Mouse (Mus musculus) bone marrow macrophage, adult 2 months (primary cell): ENCODE data around the gene Hmg20b.

Source experiments
- CTCF ChIP-seq: IDR thresholded peaks from 2 replicates; pipeline ENCODE4 v1.5.1; 2012; ENCODE audit warnings: low read depth, mild to moderate bottlenecking, low read length, moderate library complexity
- POLR2A ChIP-seq: IDR thresholded peaks from 2 replicates; pipeline ENCODE4 v1.6.1; 2012; ENCODE audit warnings: mild to moderate bottlenecking, low read depth, low read length, borderline replicate concordance

GRCm38 (mm10) chr10:81393456-81394063 is 43.3 kb upstream of the Hmg20b start:
- TF ChIP-seq POLR2A, result no peak
- TF ChIP-seq CTCF, result no peak
